Mouse (Mus musculus) right cerebral cortex, postnatal 10 days (tissue): ENCODE results near the gene Pofut2.
"Not testable (repeated sequence)": the region's sequence is repeated elsewhere in the genome, so short reads cannot be mapped to it uniquely, and the experiment has no call there.

Experiments used
- DNase-seq, 2 experiments: peaks; one replicate each; pipeline ENCODE4 v3.0.0; 2021; ENCODE audit warnings: low spot score in 2 of 2

Pofut2 gene

GRCm38 (mm10) chr10:77266281-77266680 is 7.3 kb downstream of the Pofut2 start:
- DNase-seq: peak in 1 of 2 experiments; percentile 43

GRCm38 (mm10) chr10:77267027-77267426 is 8.0 kb downstream of the Pofut2 start:
- no peak for DNase-seq

- DNase-seq: no peak
These were observed 10.1 kb downstream of the Pofut2 start for GRCm38 (mm10) chr10:77269129-77269528.

GRCm38 (mm10) chr10:77272980-77273730 is 14.1 kb downstream of the Pofut2 start:
- no peak for DNase-seq

- DNase-seq: no peak
These were observed 14.8 kb downstream of the Pofut2 start for GRCm38 (mm10) chr10:77273798-77274197.

GRCm38 (mm10) chr10:77282085-77282484 is 23.1 kb downstream of the Pofut2 start:
- DNase-seq: not testable (repeated sequence)

- DNase-seq: peak; percentile 68 to 85
These were observed 23.8 kb downstream of the Pofut2 start for GRCm38 (mm10) chr10:77282822-77283221.

- peak in 1 of 2 experiments; percentile 26 for DNase-seq
These were observed 25.8 kb downstream of the Pofut2 start for GRCm38 (mm10) chr10:77284832-77285231.

GRCm38 (mm10) chr10:77287626-77288025 is 28.6 kb downstream of the Pofut2 start:
- peak in 1 of 2 experiments; percentile 36 for DNase-seq

- no peak for DNase-seq
These were observed 29.7 kb downstream of the Pofut2 start for GRCm38 (mm10) chr10:77288639-77289195.

- DNase-seq: no peak
These were observed 30.5 kb downstream of the Pofut2 start for GRCm38 (mm10) chr10:77289559-77289958.

- DNase-seq: peak; percentile 61 to 80
These were observed 31.8 kb downstream of the Pofut2 start for GRCm38 (mm10) chr10:77290624-77291366.

- peak in 1 of 2 experiments; percentile 56 for DNase-seq
These were observed 35.7 kb downstream of the Pofut2 start for GRCm38 (mm10) chr10:77294691-77295090.

GRCm38 (mm10) chr10:77298621-77299020 is 39.6 kb downstream of the Pofut2 start:
- no peak for DNase-seq

- no peak for DNase-seq
These were observed 40.2 kb downstream of the Pofut2 start for GRCm38 (mm10) chr10:77299194-77299593.

- no peak for DNase-seq
These were observed 41.4 kb downstream of the Pofut2 start for GRCm38 (mm10) chr10:77300237-77300933.

GRCm38 (mm10) chr10:77300934-77301297 is 41.9 kb downstream of the Pofut2 start:
- DNase-seq: no peak

- no peak for DNase-seq
These were observed 45.3 kb downstream of the Pofut2 start for GRCm38 (mm10) chr10:77304362-77304761.

GRCm38 (mm10) chr10:77304840-77305533 is 46.0 kb downstream of the Pofut2 start:
- no peak for DNase-seq

- DNase-seq: no peak
These were observed 46.7 kb downstream of the Pofut2 start for GRCm38 (mm10) chr10:77305766-77306165.

- no peak for DNase-seq
These were observed 50.0 kb downstream of the Pofut2 start for GRCm38 (mm10) chr10:77308978-77309377.
